18 mouse cellular contexts compared by ENCODE assay signal in the genomic region with DNA sequence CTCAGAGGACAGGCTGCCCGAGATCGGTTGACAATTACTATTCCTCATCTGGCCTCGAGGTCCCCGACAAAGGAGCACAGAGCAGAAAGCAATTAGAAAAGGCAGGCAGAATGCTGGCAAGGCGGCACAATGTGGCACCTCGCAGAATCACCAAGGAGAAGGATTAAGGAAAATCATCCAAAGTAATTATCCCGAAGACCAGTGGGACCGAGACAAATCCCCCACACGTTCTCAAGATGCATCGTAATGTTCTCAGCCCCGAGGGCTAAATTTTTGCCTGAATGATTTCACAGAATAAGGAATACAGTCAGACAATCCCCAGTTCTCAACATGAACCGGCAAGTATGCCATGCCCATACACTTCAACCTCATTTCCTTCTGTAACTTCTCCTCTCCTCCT.
DNase-seq lines count a peak whose midpoint lies in the region; ATAC-seq and TF ChIP-seq lines count a peak whose summit lies in the region.
"Had no signal": no experiment of that assay in that cellular context is flagged by ENCODE, and none has a peak within 500 bp of the region (broad histone marks: within the 10 kb centered on the region; RNA-seq: fewer than 3 reads in every experiment).

No protein-coding gene starts in this region.

- H3K27ac ChIP-seq in embryonic facial prominence, embryonic 15.5 days (replicated peaks) = no peak overlapping the region; the same call in 1 of the 2 replicates
- peak overlapping the region; percentile 45 for H3K27ac ChIP-seq in hindbrain, postnatal 0 days
- 0 out of 2 replicates have a peak overlapping the region, but pooled peaks have one; percentile 2 for H3K27ac ChIP-seq in neural tube, embryonic 15.5 days (replicated peaks)
- H3K27ac ChIP-seq: layer of hippocampus, adult 2 months; lung, embryonic 15.5 days had no signal

- H3K4me1 ChIP-seq in embryonic facial prominence, embryonic 15.5 days = no peaks in the 10 kb centered on the region; the same call in 1 of the 2 replicates
- H3K4me1 ChIP-seq in hindbrain, postnatal 0 days (ENCODE audit: insufficient read depth, low read length) = no peaks in the 10 kb centered on the region
- peaks cover 20% of the 10 kb centered on the region for H3K4me1 ChIP-seq in neural tube, embryonic 15.5 days
- H3K4me1 ChIP-seq: heart, embryonic 12.5 days; lung, embryonic 15.5 days had no signal

- 24% methylated on average over 12 of the region's 12 CpGs for WGBS in embryonic facial prominence, embryonic 15.5 days
- WGBS in hindbrain, postnatal 0 days = 31% methylated on average over 12 of the region's 12 CpGs
- 44% methylated on average over 12 of the region's 12 CpGs for WGBS in neural tube, embryonic 15.5 days

- no peaks in the 10 kb centered on the region for H3K9me3 ChIP-seq in embryonic facial prominence, embryonic 15.5 days (replicated peaks)
- H3K9me3 ChIP-seq in hindbrain, postnatal 0 days (ENCODE audit: low read length) = no peaks in the 10 kb centered on the region
- H3K9me3 ChIP-seq in neural tube, embryonic 15.5 days (replicated peaks) = no peaks in the 10 kb centered on the region
- H3K9me3 ChIP-seq: G1E; heart, embryonic 12.5 days; lung, embryonic 15.5 days had no signal

- no peak overlapping the region for H3K9ac ChIP-seq in embryonic facial prominence, embryonic 15.5 days
- H3K9ac ChIP-seq in hindbrain, postnatal 0 days (replicated peaks; ENCODE audit: low read length) = no peak overlapping the region
- no peak overlapping the region for H3K9ac ChIP-seq in neural tube, embryonic 15.5 days (replicated peaks)
- H3K9ac ChIP-seq: heart, embryonic 12.5 days; lung, embryonic 15.5 days had no signal

- H3K4me2 ChIP-seq in embryonic facial prominence, embryonic 15.5 days (replicated peaks) = peak overlapping the region; percentile 19; the same call in 1 of the 2 replicates
- 0 out of 2 replicates have a peak overlapping the region, but pooled peaks have one; percentile 8 for H3K4me2 ChIP-seq in hindbrain, postnatal 0 days (ENCODE audit: low read depth, low read length)
- no peak overlapping the region for H3K4me2 ChIP-seq in neural tube, embryonic 15.5 days
- H3K4me2 ChIP-seq: heart, embryonic 12.5 days; liver, embryonic 11.5 days; lung, embryonic 15.5 days had no signal

- DNase-seq in heart, adult 11 months = peak; percentile 74
- no peak for DNase-seq in heart, postnatal 4 days
- peak; percentile 67 for DNase-seq in hindbrain, postnatal 0 days (ENCODE audit: low spot score)
- no peak for DNase-seq in spleen, postnatal 36 days (ENCODE audit: low spot score in 2 of 2)
- DNase-seq in thymus, postnatal 4 days = no peak
- no peak for DNase-seq in layer of hippocampus, adult 9-10 months (ENCODE audit: low spot score)
- DNase-seq: cerebellum, adult 11 months; gastrocnemius, postnatal 36 days; kidney, adult 9 months had no signal

- no peak for ATAC-seq in embryonic facial prominence, embryonic 15.5 days (ENCODE audit: insufficient number of reproducible peaks, low FRiP score, low TSS enrichment, low read depth)
- peak; percentile 84 for ATAC-seq in hindbrain, postnatal 0 days
- no peak for ATAC-seq in neural tube, embryonic 15.5 days (ENCODE audit: low FRiP score)
- ATAC-seq: activated CD4-positive, CD25-positive, alpha-beta regulatory T cell, adult 4 months had no signal

- H3K36me3 ChIP-seq in embryonic facial prominence, embryonic 15.5 days = no peaks in the 10 kb centered on the region
- H3K36me3 ChIP-seq in hindbrain, postnatal 0 days (ENCODE audit: insufficient read depth, low read length) = no peaks in the 10 kb centered on the region
- no peaks in the 10 kb centered on the region for H3K36me3 ChIP-seq in neural tube, embryonic 15.5 days
- H3K36me3 ChIP-seq: G1E; heart, embryonic 12.5 days; lung, embryonic 15.5 days had no signal

- no peak overlapping the region for H3K4me3 ChIP-seq in embryonic facial prominence, embryonic 15.5 days (replicated peaks)
- H3K4me3 ChIP-seq in hindbrain, postnatal 0 days (ENCODE audit: low read length) = no peak overlapping the region
- H3K4me3 ChIP-seq in neural tube, embryonic 15.5 days (replicated peaks) = no peak overlapping the region
- H3K4me3 ChIP-seq: heart, embryonic 12.5 days; layer of hippocampus, adult 2 months; lung, embryonic 15.5 days; megakaryocyte, embryonic 14.5 days had no signal

- no peak for TF ChIP-seq CTCF in hindbrain, postnatal 0 days (IDR thresholded peaks at IDR 0.05; ENCODE audit: low read depth)

- no peaks in the 10 kb centered on the region for H3K27me3 ChIP-seq in embryonic facial prominence, embryonic 15.5 days
- H3K27me3 ChIP-seq in hindbrain, postnatal 0 days (ENCODE audit: insufficient read depth, low read length) = no peaks in the 10 kb centered on the region
- no peaks in the 10 kb centered on the region for H3K27me3 ChIP-seq in neural tube, embryonic 15.5 days (replicated peaks)
- H3K27me3 ChIP-seq: heart, embryonic 12.5 days; lung, embryonic 15.5 days; megakaryocyte, embryonic 14.5 days had no signal

Comparison
In these comparisons a context has a peak if more than half of its experiments do, and no peak if none do; other contexts are left out.
1. DNase-seq: peak in heart, adult 11 months (single experiment) and hindbrain, postnatal 0 days (single experiment); none in heart, postnatal 4 days (single experiment), spleen, postnatal 36 days (0 of 2), thymus, postnatal 4 days (single experiment) and layer of hippocampus, adult 9-10 months (single experiment).